Mouse (Mus musculus): ENCODE data around the gene Sult2a5. TPM values are rescaled to one million over a fixed set of nuclear protein-coding genes. Genes with fewer than 3 reads are reported as not detected.

Sult2a5 gene
- total RNA-seq (2023): not detected

DNA sequence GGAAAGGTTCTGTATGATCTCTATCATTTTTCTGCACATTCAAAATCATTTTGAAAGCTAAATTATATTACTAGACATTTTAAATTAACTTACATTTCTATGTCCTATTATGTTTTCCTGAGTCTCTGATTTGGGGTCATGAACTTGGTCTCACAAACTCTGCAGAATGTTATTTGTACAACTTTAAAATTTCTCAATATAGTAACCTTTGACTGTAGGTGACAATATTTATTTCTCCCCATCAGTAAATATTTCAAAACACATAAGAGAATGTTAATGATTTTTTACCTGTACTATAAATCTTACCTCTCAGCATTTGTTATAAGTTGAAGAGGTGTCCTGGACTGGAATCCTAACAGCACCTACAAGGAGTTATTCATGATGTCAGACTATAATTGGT, at the start of gene Sult2a5:
Gene Sult2a5, plus strand, starts transcription at position 301 of the 400 bp plus-strand sequence.

Other genes starting within 250 kb of the Sult2a5 start
- not detected for gene Cabp5, start 225.8 kb upstream of the Sult2a5 start, total RNA-seq (2023)
- not detected for gene Bsph1, start 173.1 kb upstream of the Sult2a5 start, total RNA-seq (2023)
- gene Bsph2, start 52.9 kb upstream of the Sult2a5 start, total RNA-seq (2023): not detected
- gene Sult2a2, start 109.5 kb downstream of the Sult2a5 start, total RNA-seq (2023): not detected
- gene Sult2a1, start 213.4 kb downstream of the Sult2a5 start, total RNA-seq (2023): not detected